Comparison of ENCODE assay signal across 27 mouse cellular contexts in the genomic region with DNA sequence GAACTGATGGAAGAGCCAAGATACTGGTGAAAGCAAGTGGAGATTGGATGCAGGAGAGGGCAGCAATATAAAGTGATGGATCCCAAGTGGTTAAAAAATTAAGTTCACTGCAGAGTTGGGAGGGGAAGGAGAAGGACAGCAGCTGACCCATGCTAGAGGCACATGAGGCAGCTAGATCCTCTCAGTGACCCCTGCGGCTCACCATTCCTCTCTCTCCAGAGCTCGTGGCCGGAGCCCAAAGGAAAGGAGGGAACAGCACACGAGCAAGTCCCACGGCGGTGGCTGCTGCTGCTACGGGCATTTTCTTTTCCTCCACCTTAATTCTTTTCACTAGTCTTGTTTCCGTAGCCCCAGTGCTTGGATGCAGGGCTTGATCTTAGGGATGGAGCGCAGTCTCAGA.
DNase-seq lines count a peak whose midpoint lies in the region; ATAC-seq and TF ChIP-seq lines count a peak whose summit lies in the region.
"Had no signal": no experiment of that assay in that cellular context is flagged by ENCODE, and none has a peak within 500 bp of the region (broad histone marks: within the 10 kb centered on the region; RNA-seq: fewer than 3 reads in every experiment).

No protein-coding gene starts in this region.

- H3K9ac ChIP-seq in kidney, embryonic 15.5 days, result no peak overlapping the region
- H3K9ac ChIP-seq in lung, postnatal 0 days (replicated peaks; ENCODE audit: low read depth), result no peak overlapping the region
- H3K9ac ChIP-seq: embryonic facial prominence, embryonic 15.5 days; forebrain, embryonic 12.5 days; liver, embryonic 12.5 days; liver, postnatal 0 days; neural tube, embryonic 13.5 days had no signal

- peaks cover 73% of the 10 kb centered on the region for H3K4me1 ChIP-seq in kidney, embryonic 15.5 days
- H3K4me1 ChIP-seq in lung, postnatal 0 days (ENCODE audit: insufficient read depth, low read depth, low read length), result peaks cover 5% of the 10 kb centered on the region; the same call in 1 of the 2 replicates
- H3K4me1 ChIP-seq: megakaryocyte, embryonic 14.5 days had no signal

- WGBS in kidney, embryonic 15.5 days, result 65% methylated on average over 8 of the region's 9 CpGs
- WGBS in lung, postnatal 0 days, result 58% methylated on average over 7 of the region's 9 CpGs

- no peak overlapping the region for H3K4me2 ChIP-seq in kidney, embryonic 15.5 days
- no peak overlapping the region for H3K4me2 ChIP-seq in lung, postnatal 0 days (replicated peaks; ENCODE audit: low read depth, low read length)
- H3K4me2 ChIP-seq: embryonic facial prominence, embryonic 15.5 days; forebrain, embryonic 12.5 days; liver, embryonic 12.5 days; midbrain, embryonic 13.5 days; neural tube, embryonic 13.5 days had no signal

- ATAC-seq in kidney, embryonic 15.5 days (replicated peaks; ENCODE audit: low FRiP score), result no peak
- peak; percentile 41; the same call in 1 of the 2 replicates for ATAC-seq in lung, postnatal 0 days
- ATAC-seq: hindbrain, embryonic 16.5 days; liver, embryonic 12.5 days; liver, postnatal 0 days; midbrain, embryonic 13.5 days; Patski had no signal

- no peak for TF ChIP-seq EP300 in lung, postnatal 0 days (IDR thresholded peaks at IDR 0.05)

- peak; percentile 53 for DNase-seq in cerebellum, adult 9-11 months
- DNase-seq in cerebellum, adult 11-12 months, result no peak
- peak; percentile 33 for DNase-seq in kidney, postnatal 14 days
- peak; percentile 59 for DNase-seq in lung, postnatal 0 days (ENCODE audit: low spot score)
- DNase-seq in lung, postnatal 36 days, result peak; percentile 25
- no peak for DNase-seq in urinary bladder, postnatal 4 days (ENCODE audit: low spot score in 2 of 2)
- DNase-seq: adrenal gland, postnatal 10 days; gastrocnemius, postnatal 10 days; heart, postnatal 14 days; kidney, adult 8-10 months; layer of hippocampus, postnatal 36 days; left cerebral cortex, postnatal 4 days; liver, postnatal 0 days; right cerebral cortex, postnatal 4 days; thymus, adult 18-20 months; thymus, postnatal 25 days had no signal

- no peaks in the 10 kb centered on the region for H3K9me3 ChIP-seq in kidney, embryonic 15.5 days (replicated peaks)
- no peaks in the 10 kb centered on the region for H3K9me3 ChIP-seq in lung, postnatal 0 days (ENCODE audit: low read length)
- H3K9me3 ChIP-seq: embryonic facial prominence, embryonic 10.5 days; embryonic facial prominence, embryonic 15.5 days; forebrain, embryonic 12.5 days; liver, embryonic 12.5 days; megakaryocyte, embryonic 14.5 days; midbrain, embryonic 13.5 days; neural tube, embryonic 13.5 days had no signal

- H3K27me3 ChIP-seq in kidney, embryonic 15.5 days, result 0 out of 2 replicates have a peak, but pooled peaks cover under 1% of the 10 kb centered on the region
- no peaks in the 10 kb centered on the region for H3K27me3 ChIP-seq in lung, postnatal 0 days (replicated peaks; ENCODE audit: insufficient read depth, low read length)
- H3K27me3 ChIP-seq: embryonic facial prominence, embryonic 15.5 days; forebrain, embryonic 12.5 days; liver, embryonic 12.5 days; megakaryocyte, embryonic 14.5 days; midbrain, embryonic 13.5 days; neural tube, embryonic 13.5 days; Patski had no signal

- H3K36me3 ChIP-seq in kidney, embryonic 15.5 days, result no peaks in the 10 kb centered on the region
- H3K36me3 ChIP-seq in lung, postnatal 0 days (ENCODE audit: insufficient read depth, low read length), result no peaks in the 10 kb centered on the region
- H3K36me3 ChIP-seq: embryonic facial prominence, embryonic 15.5 days; forebrain, embryonic 12.5 days; liver, embryonic 12.5 days; midbrain, embryonic 13.5 days; neural tube, embryonic 13.5 days had no signal

- H3K27ac ChIP-seq in kidney, embryonic 15.5 days, result no peak overlapping the region
- H3K27ac ChIP-seq in lung, postnatal 0 days (ENCODE audit: low read length), result peak overlapping the region; percentile 70
- H3K27ac ChIP-seq: embryonic facial prominence, embryonic 10.5 days; embryonic facial prominence, embryonic 15.5 days; forebrain, embryonic 12.5 days; liver, embryonic 12.5 days; midbrain, embryonic 13.5 days; neural tube, embryonic 13.5 days; stomach, postnatal 0 days had no signal

- TF ChIP-seq CTCF in lung, postnatal 0 days (IDR thresholded peaks at IDR 0.05), result no peak

- no peak overlapping the region for H3K4me3 ChIP-seq in kidney, embryonic 15.5 days (replicated peaks)
- no peak overlapping the region for H3K4me3 ChIP-seq in lung, postnatal 0 days (ENCODE audit: low read depth, low read length)
- H3K4me3 ChIP-seq: embryonic facial prominence, embryonic 10.5 days; embryonic facial prominence, embryonic 15.5 days; forebrain, embryonic 12.5 days; liver, embryonic 12.5 days; megakaryocyte, embryonic 14.5 days; midbrain, embryonic 13.5 days; neural tube, embryonic 13.5 days had no signal

Comparison
In these comparisons a context has a peak if more than half of its experiments do, and no peak if none do; other contexts are left out.
1. DNase-seq: peak in cerebellum, adult 9-11 months (single experiment), kidney, postnatal 14 days (single experiment), lung, postnatal 0 days (single experiment) and lung, postnatal 36 days (single experiment); none in cerebellum, adult 11-12 months (single experiment) and urinary bladder, postnatal 4 days (0 of 2).